7 mouse cellular contexts compared by ENCODE assay signal in genomic region chr15:42914099-42914498, GRCm38 (mm10).
DNase-seq lines count a peak whose midpoint lies in the region.

No protein-coding gene starts in this region.

- peak; percentile 57 to 60 for DNase-seq in B cell, adult 2 months
- peak; percentile 38 for DNase-seq in MN1 (ENCODE audit: low spot score)
- peak; percentile 86 to 89 for DNase-seq in cerebellum, postnatal 10 days
- DNase-seq in frontal cortex, postnatal 36 days (ENCODE audit: low spot score in 2 of 2): peak; percentile 55 to 87
- DNase-seq in layer of hippocampus, adult 18-20 months (ENCODE audit: low spot score in 2 of 2): peak; percentile 35 to 84
- DNase-seq in lung, postnatal 36 days: peak; percentile 72
- peak; percentile 81 to 89 for DNase-seq in right cerebral cortex, adult 2 months (ENCODE audit: low spot score in 2 of 2)

Comparison
In these comparisons a context has a peak if more than half of its experiments do, and no peak if none do; other contexts are left out.
1. Peak in every context shown above with its lines: DNase-seq.